Mouse (Mus musculus): ENCODE measurements around the gene Sbf2. TPM values are rescaled to one million over a fixed set of nuclear protein-coding genes. Genes with fewer than 3 reads are reported as not detected.
"Not testable (repeated sequence)": the region's sequence is repeated elsewhere in the genome, so short reads cannot be mapped to it uniquely, and the experiment has no call there.

Sbf2 gene
- total and polyA plus RNA-seq, 2 experiments from 2014 or later: 41.0 to 80.1 TPM

- H3K4me2 ChIP-seq (ENCODE audit: low read depth, low read length, poor library complexity, severe bottlenecking): no peak overlapping the region
- H3K4me1 ChIP-seq (ENCODE audit: insufficient read depth, low read length): no peaks in the 10 kb centered on the region
- no peaks in the 10 kb centered on the region for H3K9me3 ChIP-seq (ENCODE audit: low read length)
- H3K9ac ChIP-seq (replicated peaks; ENCODE audit: low read length, poor library complexity, severe bottlenecking): no peak overlapping the region
- ATAC-seq (ENCODE audit: low FRiP score) (no peak), DNase-seq (ENCODE audit: low spot score) (no peak)
- no peak overlapping the region for H3K27ac ChIP-seq (ENCODE audit: low read depth, low read length)
- no peaks in the 10 kb centered on the region for H3K27me3 ChIP-seq (ENCODE audit: insufficient read depth, low read length)
- no peak overlapping the region for H3K4me3 ChIP-seq (ENCODE audit: low read depth, low read length)
- no peaks in the 10 kb centered on the region for H3K36me3 ChIP-seq (ENCODE audit: insufficient read depth, low read length)
- TF ChIP-seq CTCF (IDR thresholded peaks at IDR 0.05): no peak
These were observed 57.7 kb downstream of the Sbf2 start for GRCm38 (mm10) chr7:110557001-110557400.

GRCm38 (mm10) chr7:110556221-110556620, 58.5 kb downstream of the Sbf2 start:
- TF ChIP-seq CTCF (IDR thresholded peaks at IDR 0.05): no peak
- no peak overlapping the region for H3K4me2 ChIP-seq (ENCODE audit: low read depth, low read length, poor library complexity, severe bottlenecking)
- H3K27me3 ChIP-seq (ENCODE audit: insufficient read depth, low read length): no peaks in the 10 kb centered on the region
- H3K9me3 ChIP-seq (ENCODE audit: low read length): no peaks in the 10 kb centered on the region
- no peak overlapping the region for H3K4me3 ChIP-seq (ENCODE audit: low read depth, low read length)
- DNase-seq (ENCODE audit: low spot score) (no peak), ATAC-seq (ENCODE audit: low FRiP score) (no peak)
- H3K27ac ChIP-seq (ENCODE audit: low read depth, low read length): no peak overlapping the region
- no peak overlapping the region for H3K9ac ChIP-seq (replicated peaks; ENCODE audit: low read length, poor library complexity, severe bottlenecking)
- H3K36me3 ChIP-seq (ENCODE audit: insufficient read depth, low read length): no peaks in the 10 kb centered on the region
- no peaks in the 10 kb centered on the region for H3K4me1 ChIP-seq (ENCODE audit: insufficient read depth, low read length)

- Histone ChIP-seq H3K9me3 (ENCODE audit: low read length) (no peaks in the 10 kb centered on the region), H3K4me1 (ENCODE audit: insufficient read depth, low read length) (no peaks in the 10 kb centered on the region), H3K36me3 (ENCODE audit: insufficient read depth, low read length) (no peaks in the 10 kb centered on the region), H3K9ac (replicated peaks; ENCODE audit: low read length, poor library complexity, severe bottlenecking) (no peak overlapping the region), H3K4me3 (ENCODE audit: low read depth, low read length) (no peak overlapping the region), H3K27ac (ENCODE audit: low read depth, low read length) (no peak overlapping the region), H3K4me2 (ENCODE audit: low read depth, low read length, poor library complexity, severe bottlenecking) (no peak overlapping the region), H3K27me3 (ENCODE audit: insufficient read depth, low read length) (no peaks in the 10 kb centered on the region)
- ATAC-seq (ENCODE audit: low FRiP score) (no peak), DNase-seq (ENCODE audit: low spot score) (no peak)
- 97% methylated on average over 1 of the region's 1 CpGs for WGBS
- TF ChIP-seq CTCF (IDR thresholded peaks at IDR 0.05): no peak
These were observed 59.5 kb downstream of the Sbf2 start for GRCm38 (mm10) chr7:110555260-110555659.

GRCm38 (mm10) chr7:110548268-110548667, 66.5 kb downstream of the Sbf2 start:
- Histone ChIP-seq H3K4me1 (ENCODE audit: insufficient read depth, low read length) (no peaks in the 10 kb centered on the region), H3K27me3 (ENCODE audit: insufficient read depth, low read length) (no peaks in the 10 kb centered on the region), H3K27ac (ENCODE audit: low read depth, low read length) (no peak overlapping the region), H3K9me3 (ENCODE audit: low read length) (no peaks in the 10 kb centered on the region), H3K4me2 (ENCODE audit: low read depth, low read length, poor library complexity, severe bottlenecking) (no peak overlapping the region), H3K36me3 (ENCODE audit: insufficient read depth, low read length) (no peaks in the 10 kb centered on the region), H3K9ac (replicated peaks; ENCODE audit: low read length, poor library complexity, severe bottlenecking) (no peak overlapping the region), H3K4me3 (ENCODE audit: low read depth, low read length) (no peak overlapping the region)
- ATAC-seq (ENCODE audit: low FRiP score) (no peak), DNase-seq (ENCODE audit: low spot score) (peak; percentile 61)
- WGBS: 93% methylated on average over 1 of the region's 1 CpGs
- peak; percentile 72 for TF ChIP-seq CTCF (IDR thresholded peaks at IDR 0.05)

- DNase-seq (ENCODE audit: low spot score) (no peak), ATAC-seq (ENCODE audit: low FRiP score) (no peak)
- WGBS: 91% methylated on average over 6 of the region's 6 CpGs
- Histone ChIP-seq H3K4me3 (ENCODE audit: low read depth, low read length) (no peak overlapping the region), H3K36me3 (ENCODE audit: insufficient read depth, low read length) (no peaks in the 10 kb centered on the region), H3K27me3 (ENCODE audit: insufficient read depth, low read length) (no peaks in the 10 kb centered on the region), H3K9ac (replicated peaks; ENCODE audit: low read length, poor library complexity, severe bottlenecking) (no peak overlapping the region), H3K4me1 (ENCODE audit: insufficient read depth, low read length) (no peaks in the 10 kb centered on the region), H3K9me3 (ENCODE audit: low read length) (no peaks in the 10 kb centered on the region), H3K4me2 (ENCODE audit: low read depth, low read length, poor library complexity, severe bottlenecking) (no peak overlapping the region), H3K27ac (ENCODE audit: low read depth, low read length) (no peak overlapping the region)
- TF ChIP-seq CTCF (IDR thresholded peaks at IDR 0.05): no peak
These were observed 71.4 kb downstream of the Sbf2 start for GRCm38 (mm10) chr7:110543341-110543740.

- Histone ChIP-seq H3K9me3 (ENCODE audit: low read length) (no peaks in the 10 kb centered on the region), H3K36me3 (ENCODE audit: insufficient read depth, low read length) (no peaks in the 10 kb centered on the region), H3K27ac (ENCODE audit: low read depth, low read length) (no peak overlapping the region), H3K9ac (replicated peaks; ENCODE audit: low read length, poor library complexity, severe bottlenecking) (no peak overlapping the region), H3K4me3 (ENCODE audit: low read depth, low read length) (no peak overlapping the region), H3K4me1 (ENCODE audit: insufficient read depth, low read length) (no peaks in the 10 kb centered on the region), H3K4me2 (ENCODE audit: low read depth, low read length, poor library complexity, severe bottlenecking) (no peak overlapping the region), H3K27me3 (ENCODE audit: insufficient read depth, low read length) (no peaks in the 10 kb centered on the region)
- DNase-seq (ENCODE audit: low spot score) (no peak), ATAC-seq (ENCODE audit: low FRiP score) (no peak)
- 44% methylated on average over 2 of the region's 2 CpGs for WGBS
- no peak for TF ChIP-seq CTCF (IDR thresholded peaks at IDR 0.05)
These were observed 75.5 kb downstream of the Sbf2 start for GRCm38 (mm10) chr7:110539266-110539665.

GRCm38 (mm10) chr7:110530295-110530694, 84.4 kb downstream of the Sbf2 start:
- H3K9ac ChIP-seq (replicated peaks; ENCODE audit: low read length, poor library complexity, severe bottlenecking); H3K4me1 ChIP-seq (ENCODE audit: insufficient read depth, low read length); H3K9me3 ChIP-seq (ENCODE audit: low read length); H3K36me3 ChIP-seq (ENCODE audit: insufficient read depth, low read length); ATAC-seq (ENCODE audit: low FRiP score); H3K27ac ChIP-seq (ENCODE audit: low read depth, low read length); DNase-seq (ENCODE audit: low spot score); H3K27me3 ChIP-seq (ENCODE audit: insufficient read depth, low read length); H3K4me2 ChIP-seq (ENCODE audit: low read depth, low read length, poor library complexity, severe bottlenecking); H3K4me3 ChIP-seq (ENCODE audit: low read depth, low read length): not testable (repeated sequence)

All from midbrain, postnatal 0 days (tissue).